In genomic region chr16:93574521-93575191, GRCm38 (mm10) we compare ENCODE assay signal across 12 mouse cellular contexts. TPM values are rescaled to one million over a fixed set of nuclear protein-coding genes. Genes with fewer than 3 reads are reported as not detected.
DNase-seq lines count a peak whose midpoint lies in the region; ATAC-seq lines count a peak whose summit lies in the region.
"Had no signal": no experiment of that assay in that cellular context is flagged by ENCODE, and none has a peak within 500 bp of the region (broad histone marks: within the 10 kb centered on the region; RNA-seq: fewer than 3 reads in every experiment).

No protein-coding gene starts in this region.

- ATAC-seq in heart, embryonic 16.5 days (replicated peaks; ENCODE audit: extremely low read depth, insufficient read depth, low FRiP score): peak; percentile 46; the same call in 1 of the 2 replicates

- no peaks in the 10 kb centered on the region for H3K36me3 ChIP-seq in heart, embryonic 16.5 days (ENCODE audit: control insufficient read depth, insufficient read depth)

- no peaks in the 10 kb centered on the region for H3K9me3 ChIP-seq in heart, embryonic 16.5 days (replicated peaks; ENCODE audit: control insufficient read depth, low read length)

- peak overlapping the region; percentile 1; the same call in 1 of the 2 replicates for H3K27ac ChIP-seq in heart, embryonic 16.5 days (ENCODE audit: low read length)

- DNase-seq in heart, adult 8-10 months (ENCODE audit: low spot score): no peak
- DNase-seq in spleen, postnatal 36 days (ENCODE audit: low spot score in 2 of 2): peak; percentile 17 to 24
- DNase-seq in spleen, adult 18-20 months: no peak
- peak; percentile 88 for DNase-seq in induced T-regulatory cell, adult 2 months (ENCODE audit: low read depth)
- DNase-seq in B cell, adult 2 months: no peak
- no peak for DNase-seq in gastrocnemius, postnatal 4 days (ENCODE audit: low spot score in 2 of 2)
- DNase-seq in spleen, adult 12 weeks (ENCODE audit: low spot score): no peak
- DNase-seq: adrenal gland, postnatal 36 days; cerebellum, postnatal 36 days; heart, postnatal 4 days; retina, postnatal 1 day had no signal

- WGBS in heart, embryonic 16.5 days: 39% methylated on average over 18 of the region's 18 CpGs

- H3K4me3 ChIP-seq in heart, embryonic 16.5 days (ENCODE audit: low read length): no peak overlapping the region

- peaks cover 2% of the 10 kb centered on the region; the same call in 1 of the 2 replicates for H3K4me1 ChIP-seq in heart, embryonic 16.5 days (ENCODE audit: control insufficient read depth, insufficient read depth, low read length)

- H3K9ac ChIP-seq in heart, embryonic 16.5 days (ENCODE audit: low read length): no peak overlapping the region

- H3K4me2 ChIP-seq in heart, embryonic 16.5 days (ENCODE audit: low read depth, low read length): no peak overlapping the region

- H3K27me3 ChIP-seq in heart, embryonic 16.5 days (ENCODE audit: control insufficient read depth, insufficient read depth, low read length): no peaks in the 10 kb centered on the region

RNA-seq across cellular contexts. Expression of gene Setd4, which starts 29.2 kb away (rescaled TPM):
- polyA plus RNA-seq in heart, embryonic 16.5 days (2015; fragmentation: Nextera tagmentation; extraction: Ambion mirVana): 7.2 and 7.4 TPM in 2 replicates
- total RNA-seq in heart, adult 8-10 months (2022): 1 to 10 TPM; 1.3 to 3.3 (median 1.6) TPM
- 1 to 10 TPM; 2.4 to 3.7 TPM for total RNA-seq in gastrocnemius, postnatal 4 days (2021)

RNA-seq across cellular contexts. Expression of gene Cbr1, which starts 31.0 kb away (rescaled TPM):
- polyA plus RNA-seq in heart, embryonic 16.5 days (2015; fragmentation: Nextera tagmentation; extraction: Ambion mirVana): 57.8 and 60.2 TPM in 2 replicates
- 10 to 100 TPM; 35.9 to 39.0 (median 38.0) TPM for total RNA-seq in heart, adult 8-10 months (2022)
- 10 to 100 TPM; 28.4 to 30.6 TPM for total RNA-seq in gastrocnemius, postnatal 4 days (2021)

RNA-seq across cellular contexts. Expression of gene Gm5678, which starts 53.2 kb away (rescaled TPM):
- not detected in 2 replicates for polyA plus RNA-seq in heart, embryonic 16.5 days (2015; fragmentation: Nextera tagmentation; extraction: Ambion mirVana)
- 1 to 10 TPM; 1.2 to 2.0 (median 1.5) TPM for total RNA-seq in heart, adult 8-10 months (2022)
- total RNA-seq in gastrocnemius, postnatal 4 days (2021): 1 to 10 TPM; 1.3 to 2.0 TPM

Comparison
In these comparisons a context has a peak if more than half of its experiments do, and no peak if none do; other contexts are left out.
1. DNase-seq: peak in spleen, postnatal 36 days (2 of 2) and induced T-regulatory cell, adult 2 months (single experiment); none in heart, adult 8-10 months (single experiment), spleen, adult 18-20 months (0 of 2), B cell, adult 2 months (0 of 2), gastrocnemius, postnatal 4 days (0 of 2) and spleen, adult 12 weeks (single experiment).